In the genomic region with DNA sequence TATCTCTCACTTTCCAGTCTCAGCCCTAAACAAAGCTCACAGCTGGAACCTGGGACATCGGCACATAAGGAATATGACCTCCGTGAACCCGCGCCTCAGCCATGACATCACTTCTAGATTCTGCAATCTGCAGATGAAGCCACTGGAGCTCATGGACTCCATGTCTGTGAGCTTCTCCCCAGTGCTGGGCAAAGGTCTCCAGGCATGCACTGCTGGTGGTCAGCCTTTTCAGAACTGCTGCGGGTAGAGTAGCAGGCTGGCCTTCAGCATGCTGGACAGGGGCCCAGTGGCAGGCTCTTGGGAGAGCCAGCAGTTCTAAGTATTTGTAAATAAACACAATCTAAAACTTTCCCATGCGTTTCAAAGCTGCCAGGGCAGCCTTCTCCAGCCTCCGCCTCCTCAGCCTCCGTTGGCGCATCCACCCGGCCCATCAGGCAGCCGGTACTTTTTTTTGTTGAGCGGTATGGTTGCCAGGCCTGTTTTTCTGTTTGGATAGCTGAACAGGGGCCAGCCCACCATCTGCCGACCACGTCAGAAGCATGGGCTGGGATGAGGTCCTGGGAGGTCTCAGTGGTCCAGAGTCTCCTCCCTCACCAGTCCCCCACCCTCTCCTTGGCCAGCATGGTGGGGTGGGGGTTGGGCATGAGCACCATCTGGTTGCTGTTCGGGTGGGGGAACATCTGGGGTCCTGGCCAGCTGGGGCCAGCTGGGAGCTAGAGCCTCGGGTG, we compare ENCODE assay signal across 9 mouse cellular contexts. TPM values are rescaled to one million over a fixed set of nuclear protein-coding genes. Genes with fewer than 3 reads are reported as not detected.
DNase-seq lines count a peak whose midpoint lies in the region; ATAC-seq and TF ChIP-seq lines count a peak whose summit lies in the region.
"Had no signal": no experiment of that assay in that cellular context is flagged by ENCODE, and none has a peak within 500 bp of the region (broad histone marks: within the 10 kb centered on the region; RNA-seq: fewer than 3 reads in every experiment).

No protein-coding gene starts in this region.

- no peaks in the 10 kb centered on the region for H3K9me3 ChIP-seq in heart, embryonic 12.5 days (replicated peaks)
- H3K9me3 ChIP-seq in lung, embryonic 14.5 days (ENCODE audit: low read depth, low read length) = no peaks in the 10 kb centered on the region

- 51% methylated on average over 16 of the region's 16 CpGs for WGBS in heart, embryonic 12.5 days
- WGBS in kidney, adult 2 months = 40% methylated on average over 16 of the region's 16 CpGs
- WGBS in lung, embryonic 14.5 days = 13% methylated on average over 16 of the region's 16 CpGs

- no peak overlapping the region for H3K4me3 ChIP-seq in heart, embryonic 12.5 days
- no peak overlapping the region for H3K4me3 ChIP-seq in kidney, adult 2 months (ENCODE audit: insufficient read depth, low read depth, low read length)
- no peak overlapping the region for H3K4me3 ChIP-seq in lung, embryonic 14.5 days (ENCODE audit: low read depth, low read length)

- no peak overlapping the region for H3K27ac ChIP-seq in heart, embryonic 12.5 days (ENCODE audit: poor library complexity, severe bottlenecking)
- no peak overlapping the region for H3K27ac ChIP-seq in kidney, adult 2 months (ENCODE audit: insufficient read depth, low read depth, low read length)
- H3K27ac ChIP-seq in lung, embryonic 14.5 days (ENCODE audit: low read depth) = peak overlapping the region; percentile 27; the same call in 1 of the 2 replicates

- intact Hi-C loops in gastrocnemius, postnatal 14 days (cut with DNase I; ENCODE audit: low total_unique reads) = no loop called here

- no peak overlapping the region for H3K4me2 ChIP-seq in heart, embryonic 12.5 days
- peak overlapping the region; percentile 20; the same call in 1 of the 2 replicates for H3K4me2 ChIP-seq in lung, embryonic 14.5 days

- no peak for TF ChIP-seq CTCF in kidney, adult 2 months (conservative IDR thresholded peaks at IDR 0.05; ENCODE audit: insufficient read depth, insufficient read length, low read depth, low read length)
- no peak for TF ChIP-seq CTCF in lung, embryonic 14.5 days (IDR thresholded peaks at IDR 0.05; ENCODE audit: low read depth)

- peaks cover 18% of the 10 kb centered on the region for H3K36me3 ChIP-seq in heart, embryonic 12.5 days
- H3K36me3 ChIP-seq in kidney, adult 2 months (ENCODE audit: control insufficient read depth, insufficient read depth, low read length) = no peaks in the 10 kb centered on the region
- H3K36me3 ChIP-seq in lung, embryonic 14.5 days (ENCODE audit: insufficient read depth) = no peaks in the 10 kb centered on the region

- DNase-seq in heart, adult 11 months = peak; percentile 99
- DNase-seq in cerebellum, postnatal 14 days = peak; percentile 86 to 88
- peak; percentile 79 for DNase-seq in gastrocnemius, postnatal 14 days
- DNase-seq in kidney, adult 2 months = peak; percentile 79
- DNase-seq in lung, embryonic 14.5 days = peak; percentile 90
- peak; percentile 30 for DNase-seq in ovary, postnatal 10 days (ENCODE audit: low spot score)

- no peaks in the 10 kb centered on the region for H3K27me3 ChIP-seq in heart, embryonic 12.5 days (replicated peaks)
- no peaks in the 10 kb centered on the region for H3K27me3 ChIP-seq in kidney, adult 2 months (replicated peaks; ENCODE audit: control insufficient read depth, insufficient read depth, low read length)
- no peaks in the 10 kb centered on the region for H3K27me3 ChIP-seq in lung, embryonic 14.5 days (ENCODE audit: insufficient read depth, low read length)

- peaks cover 74% of the 10 kb centered on the region for H3K4me1 ChIP-seq in heart, embryonic 12.5 days (replicated peaks)
- no peaks in the 10 kb centered on the region; the same call in 1 of the 2 replicates for H3K4me1 ChIP-seq in kidney, adult 2 months (ENCODE audit: control insufficient read depth, insufficient read depth, low read length)
- peaks cover 18% of the 10 kb centered on the region for H3K4me1 ChIP-seq in lung, embryonic 14.5 days (ENCODE audit: insufficient read depth)

- no peak for TF ChIP-seq POLR2A in kidney, adult 2 months (IDR thresholded peaks at IDR 0.05; ENCODE audit: low read depth, low read length)

- no peak overlapping the region for H3K9ac ChIP-seq in heart, embryonic 12.5 days
- H3K9ac ChIP-seq in lung, embryonic 14.5 days = no peak overlapping the region

- ATAC-seq in heart, embryonic 12.5 days (ENCODE audit: insufficient number of reproducible peaks, low FRiP score) = no peak
- peak; percentile 83 for ATAC-seq in lung, embryonic 14.5 days (ENCODE audit: insufficient read depth)
- no peak for ATAC-seq in erythroid progenitor cell, adult 5-6 weeks (replicated peaks; ENCODE audit: low FRiP score, poor library complexity, severe bottlenecking)

RNA-seq across cellular contexts. Expression of a gene that starts 17.1 kb away (rescaled TPM):
- not detected in 2 replicates for polyA plus RNA-seq in heart, embryonic 12.5 days (2016; fragmentation: Nextera tagmentation; extraction: Ambion mirVana)
- not detected for total RNA-seq in gastrocnemius, postnatal 14 days (2021)
- 0.11 TPM in 2 replicates for polyA plus RNA-seq in kidney, adult 2 months (2012; rRNA removed)
- not detected in 2 replicates for polyA plus RNA-seq in lung, embryonic 14.5 days (2014; fragmentation: Nextera tagmentation; extraction: Ambion mirVana)
- total RNA-seq in erythroid progenitor cell, adult 5-6 weeks (2015; ENCODE audit: low replicate concordance) = not detected in 2 replicates
- not detected in 2 replicates for total RNA-seq in erythroid progenitor cell, adult 5-6 weeks (2017; ENCODE audit: low replicate concordance)
- polyA plus RNA-seq: liver, embryonic 16.5 days had no signal

RNA-seq across cellular contexts. Expression of a gene that starts 28.2 kb away (rescaled TPM):
- 45.1 and 45.8 TPM in 2 replicates for polyA plus RNA-seq in heart, embryonic 12.5 days (2016; fragmentation: Nextera tagmentation; extraction: Ambion mirVana)
- 10 to 100 TPM; 47.5 TPM for total RNA-seq in gastrocnemius, postnatal 14 days (2021)
- polyA plus RNA-seq in kidney, adult 2 months (2012; rRNA removed) = 258 and 302 TPM in 2 replicates
- polyA plus RNA-seq in lung, embryonic 14.5 days (2014; fragmentation: Nextera tagmentation; extraction: Ambion mirVana) = 49.7 and 57.2 TPM in 2 replicates
- 18.0 and 43.2 TPM in 2 replicates for total RNA-seq in erythroid progenitor cell, adult 5-6 weeks (2015; ENCODE audit: low replicate concordance)
- 1.8 and 5.9 TPM in 2 replicates for total RNA-seq in erythroid progenitor cell, adult 5-6 weeks (2017; ENCODE audit: low replicate concordance)

RNA-seq across cellular contexts. Expression of a gene that starts 28.4 kb away (rescaled TPM):
- 12.7 and 13.5 TPM in 2 replicates for polyA plus RNA-seq in heart, embryonic 12.5 days (2016; fragmentation: Nextera tagmentation; extraction: Ambion mirVana)
- total RNA-seq in gastrocnemius, postnatal 14 days (2021) = 1 to 10 TPM; 2.9 to 3.6 TPM
- 36.2 and 44.5 TPM in 2 replicates for polyA plus RNA-seq in kidney, adult 2 months (2012; rRNA removed)
- 11.7 and 12.5 TPM in 2 replicates for polyA plus RNA-seq in lung, embryonic 14.5 days (2014; fragmentation: Nextera tagmentation; extraction: Ambion mirVana)
- total RNA-seq in erythroid progenitor cell, adult 5-6 weeks (2015; ENCODE audit: low replicate concordance) = 4.6 and 24.5 TPM in 2 replicates
- total RNA-seq in erythroid progenitor cell, adult 5-6 weeks (2017; ENCODE audit: low replicate concordance) = 4.2 and 5.0 TPM in 2 replicates

RNA-seq across cellular contexts. Expression of a gene that starts 59.2 kb away (rescaled TPM):
- polyA plus RNA-seq in heart, embryonic 12.5 days (2016; fragmentation: Nextera tagmentation; extraction: Ambion mirVana) = 6.2 TPM in 2 replicates
- 10 to 100 TPM; 19.5 to 23.2 TPM for total RNA-seq in gastrocnemius, postnatal 14 days (2021)
- polyA plus RNA-seq in kidney, adult 2 months (2012; rRNA removed) = 5.5 and 6.7 TPM in 2 replicates
- 4.7 and 5.7 TPM in 2 replicates for polyA plus RNA-seq in lung, embryonic 14.5 days (2014; fragmentation: Nextera tagmentation; extraction: Ambion mirVana)
- total RNA-seq in erythroid progenitor cell, adult 5-6 weeks (2015; ENCODE audit: low replicate concordance) = 4.0 and 16.8 TPM in 2 replicates
- 1.5 and 7.6 TPM in 2 replicates for total RNA-seq in erythroid progenitor cell, adult 5-6 weeks (2017; ENCODE audit: low replicate concordance)

Comparison
In these comparisons a context has a peak if more than half of its experiments do, and no peak if none do; other contexts are left out.
1. DNase-seq: peak in every context shown above with its lines; median percentile 99 in heart, adult 11 months; 90 in lung, embryonic 14.5 days; 87 in cerebellum, postnatal 14 days; 79 in gastrocnemius, postnatal 14 days; 79 in kidney, adult 2 months; 30 in ovary, postnatal 10 days.